Mouse (Mus musculus): ENCODE measurements around the gene Psd.

The Psd gene

DNA sequence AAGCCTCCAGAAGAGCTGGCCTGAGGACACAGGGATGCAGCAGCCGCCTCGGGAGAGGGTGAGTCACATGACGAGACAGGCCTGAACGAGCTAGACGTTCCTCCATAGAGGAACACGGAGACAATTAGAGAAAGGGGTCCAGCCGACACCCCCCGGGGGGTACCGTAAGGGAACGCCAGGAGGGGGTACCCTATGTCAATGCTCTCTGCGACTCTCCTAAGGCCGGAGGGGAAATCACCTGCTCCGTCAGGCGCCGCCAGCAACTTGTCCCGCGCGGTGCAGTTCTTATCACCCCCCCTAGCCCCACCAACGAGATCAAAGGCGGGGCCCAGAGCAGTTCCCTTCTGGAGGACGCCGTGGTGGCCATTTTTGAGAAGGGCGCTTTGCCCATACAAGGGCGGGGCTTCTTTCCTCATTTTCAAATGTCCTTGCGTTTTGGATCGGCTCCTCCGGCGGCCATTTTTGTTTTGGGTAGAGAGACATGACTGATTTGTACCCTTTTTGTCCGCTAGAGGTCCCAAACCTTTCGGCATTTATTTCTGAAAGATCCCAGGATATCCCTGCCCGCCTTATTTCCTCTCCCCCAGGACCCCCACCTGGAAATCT is 11.5 kb upstream of the Psd start, which contains the start of gene Cuedc2:
Cuedc2 (minus strand) TSS at position 372 of the 606 bp plus-strand sequence.
- peak; percentile 97 to 98 for DNase-seq

DNA sequence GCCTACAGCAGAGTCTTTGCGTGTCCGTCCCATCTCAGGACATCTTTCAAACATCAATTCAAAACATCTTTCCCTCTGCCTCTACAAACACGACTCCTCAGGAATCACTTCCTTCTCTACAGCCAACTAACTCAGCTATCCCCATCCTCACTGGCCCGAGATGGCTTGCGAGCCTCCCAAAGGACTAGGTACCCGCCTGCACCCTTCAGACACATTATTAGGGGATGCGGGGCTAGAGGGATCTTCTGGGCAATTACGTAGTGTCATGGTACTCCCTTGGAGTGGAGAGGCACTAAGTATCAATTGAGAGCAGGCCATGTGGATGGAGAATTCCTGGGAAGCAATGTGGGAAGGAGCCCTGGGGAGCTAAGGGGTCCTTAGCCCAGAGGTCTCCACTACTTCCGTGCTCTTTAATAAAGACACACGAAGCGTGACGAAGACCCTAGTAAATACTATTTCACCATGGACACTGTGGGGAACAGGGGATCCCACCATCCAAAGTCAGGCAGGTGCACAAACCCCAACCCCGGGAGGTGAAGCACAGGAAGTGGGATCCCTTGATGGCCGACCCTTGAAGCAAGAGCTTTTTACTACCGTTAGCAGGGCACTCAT is 10.9 kb upstream of the Psd start:
- no peak for DNase-seq

DNA sequence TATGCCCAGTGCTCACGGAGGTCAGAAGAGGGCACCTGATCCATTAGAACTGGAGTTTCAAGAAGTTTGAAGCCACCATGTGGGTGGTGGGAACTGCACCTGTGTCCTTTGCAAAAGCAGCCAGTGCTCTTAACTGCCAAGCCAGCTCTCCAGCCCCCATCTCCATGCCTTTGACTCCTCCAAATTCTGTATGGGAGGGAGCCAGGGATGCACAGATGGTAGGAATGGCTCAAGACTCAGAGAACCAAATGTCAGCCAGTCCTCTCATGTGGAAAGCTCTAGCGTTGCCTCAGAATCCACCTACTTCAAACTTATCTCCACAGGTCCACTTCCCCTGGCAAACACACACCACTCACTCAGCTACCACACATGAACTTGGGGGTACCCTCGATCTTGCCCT is 7.0 kb upstream of the Psd start:
- DNase-seq = no peak

DNA sequence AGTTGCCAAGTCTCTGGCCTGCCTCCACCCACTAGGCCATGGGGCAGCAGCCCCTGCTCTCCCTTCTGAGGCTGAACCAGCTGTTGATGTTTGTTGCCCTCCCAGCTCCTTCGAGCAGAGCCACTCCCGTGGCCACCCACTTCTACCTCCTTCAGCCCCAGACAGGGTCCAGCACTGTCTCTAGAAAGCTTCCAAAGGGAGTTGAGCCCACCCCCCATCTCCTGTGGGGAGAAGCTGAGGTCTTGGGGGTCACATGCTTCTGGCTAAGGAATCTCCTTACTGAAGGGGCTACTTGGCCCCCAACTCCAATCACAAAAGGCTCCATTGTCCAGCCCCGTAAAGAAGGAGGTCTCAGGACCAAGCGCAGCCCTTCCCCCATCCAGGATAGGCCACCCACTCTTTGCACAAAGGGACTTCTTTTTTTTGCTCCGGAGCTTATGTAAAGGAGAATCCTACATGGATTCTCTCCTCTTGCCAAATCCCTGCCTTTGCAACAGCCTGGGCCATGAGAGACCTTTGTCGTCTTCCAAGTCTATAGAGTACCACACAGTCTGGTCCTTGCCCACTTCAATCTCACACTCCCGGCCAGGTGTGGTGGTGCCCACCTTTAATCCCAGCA is 5.9 kb upstream of the Psd start:
- DNase-seq = no peak

DNA sequence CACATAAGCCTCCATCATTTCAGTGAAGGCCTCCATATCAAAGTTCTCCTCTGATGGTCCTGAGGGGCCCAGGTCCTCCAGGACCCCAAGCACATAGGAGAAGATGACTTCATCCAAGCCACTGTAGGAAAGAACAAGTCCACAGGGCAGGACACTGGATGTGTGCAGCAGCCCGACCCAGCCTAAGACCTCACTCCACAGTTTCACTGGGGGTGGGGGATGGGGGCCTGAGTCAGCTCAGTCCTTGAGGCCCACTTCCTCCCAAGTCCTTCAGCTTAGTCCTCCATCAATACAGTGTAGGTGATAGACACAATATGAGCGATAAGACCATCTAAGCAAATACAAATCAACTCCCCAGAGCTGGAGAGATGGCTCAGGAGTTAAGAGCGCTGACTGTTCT is 5.0 kb upstream of the Psd start:
- DNase-seq = no peak

DNA sequence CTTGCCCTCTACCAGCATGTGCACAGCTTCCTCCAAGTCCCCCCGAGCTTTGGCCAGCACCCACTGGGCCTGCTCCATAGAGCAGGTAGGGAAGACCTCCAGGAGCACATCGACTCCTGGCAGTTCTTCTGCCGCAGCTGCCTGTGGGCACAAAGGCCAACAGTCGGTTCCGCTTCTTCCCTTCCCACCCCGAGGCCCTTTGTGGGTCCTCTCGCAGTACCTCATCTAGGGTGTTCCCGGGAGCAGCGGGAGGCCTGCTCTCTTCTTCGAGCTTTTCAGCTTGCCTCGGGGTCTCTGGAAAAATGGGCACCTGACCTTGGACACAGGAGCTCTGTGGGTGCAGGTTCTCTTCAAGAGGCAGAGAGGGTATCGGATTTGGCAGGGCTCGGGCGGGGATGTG is 4.4 kb upstream of the Psd start:
- no peak for DNase-seq

DNA sequence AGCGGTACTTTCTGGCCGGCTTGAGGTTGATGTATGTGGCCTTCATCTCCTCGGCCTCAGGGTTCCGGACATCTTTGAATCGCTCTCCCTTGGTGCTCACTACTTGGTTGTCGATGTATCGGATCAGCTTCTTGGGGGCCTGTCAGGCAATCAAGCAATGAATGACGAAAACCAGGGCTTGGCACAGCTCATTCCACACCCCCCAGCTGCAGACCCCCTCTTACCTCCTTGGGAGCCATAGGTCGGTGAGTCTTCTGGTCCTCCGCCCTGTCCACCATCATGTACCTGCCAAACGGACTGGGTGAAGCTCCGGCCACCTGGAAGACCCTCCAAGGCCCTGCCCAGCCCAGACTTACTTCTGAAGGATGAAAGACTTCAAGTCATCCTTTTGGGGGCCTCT is 3.7 kb upstream of the Psd start:
- no peak for DNase-seq

DNA sequence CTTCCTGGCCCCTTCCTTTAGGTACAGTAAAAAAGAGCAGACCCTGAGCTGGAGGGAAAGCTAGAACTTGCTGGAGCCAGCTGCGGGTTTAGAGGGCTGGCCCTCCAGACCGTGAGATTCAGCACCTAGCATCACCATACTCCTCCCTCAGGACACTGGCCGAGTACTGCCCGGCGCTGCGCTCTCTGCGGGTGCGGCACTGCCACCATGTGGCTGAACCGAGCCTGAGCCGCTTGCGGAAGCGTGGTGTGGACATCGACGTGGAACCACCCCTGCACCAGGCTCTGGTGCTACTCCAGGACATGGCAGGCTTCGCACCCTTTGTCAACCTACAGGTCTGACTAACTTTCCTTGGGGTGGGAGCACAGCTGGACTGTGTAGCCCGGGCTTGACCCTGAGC is 3.0 kb upstream of the Psd start:
- peak; percentile 86 to 93 for DNase-seq

DNA sequence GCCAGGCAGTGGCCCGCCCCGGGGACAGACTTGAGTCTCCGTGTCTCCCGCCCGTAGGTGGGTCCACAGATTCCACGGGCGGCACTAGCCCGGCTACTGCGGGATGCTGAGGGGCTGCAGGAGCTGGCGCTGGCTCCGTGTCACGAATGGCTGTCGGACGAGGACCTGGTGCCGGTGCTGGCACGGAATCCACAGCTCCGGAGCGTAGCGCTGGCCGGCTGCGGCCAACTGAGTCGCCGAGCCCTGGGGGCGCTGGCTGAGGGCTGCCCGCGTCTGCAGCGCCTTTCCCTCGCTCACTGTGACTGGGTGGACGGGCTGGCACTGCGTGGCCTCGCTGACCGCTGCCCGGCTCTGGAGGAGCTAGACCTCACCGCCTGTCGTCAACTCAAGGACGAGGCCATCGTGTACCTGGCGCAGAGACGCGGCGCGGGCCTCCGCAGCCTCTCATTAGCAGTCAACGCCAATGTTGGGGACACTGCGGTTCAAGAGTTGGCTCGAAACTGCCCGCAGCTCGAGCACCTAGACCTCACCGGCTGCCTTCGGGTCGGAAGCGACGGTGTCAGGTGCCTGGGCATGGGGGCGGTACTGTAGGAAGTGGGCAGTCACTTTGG is 2.2 kb upstream of the Psd start:
- peak in 1 of 2 experiments; percentile 48 for DNase-seq

DNA sequence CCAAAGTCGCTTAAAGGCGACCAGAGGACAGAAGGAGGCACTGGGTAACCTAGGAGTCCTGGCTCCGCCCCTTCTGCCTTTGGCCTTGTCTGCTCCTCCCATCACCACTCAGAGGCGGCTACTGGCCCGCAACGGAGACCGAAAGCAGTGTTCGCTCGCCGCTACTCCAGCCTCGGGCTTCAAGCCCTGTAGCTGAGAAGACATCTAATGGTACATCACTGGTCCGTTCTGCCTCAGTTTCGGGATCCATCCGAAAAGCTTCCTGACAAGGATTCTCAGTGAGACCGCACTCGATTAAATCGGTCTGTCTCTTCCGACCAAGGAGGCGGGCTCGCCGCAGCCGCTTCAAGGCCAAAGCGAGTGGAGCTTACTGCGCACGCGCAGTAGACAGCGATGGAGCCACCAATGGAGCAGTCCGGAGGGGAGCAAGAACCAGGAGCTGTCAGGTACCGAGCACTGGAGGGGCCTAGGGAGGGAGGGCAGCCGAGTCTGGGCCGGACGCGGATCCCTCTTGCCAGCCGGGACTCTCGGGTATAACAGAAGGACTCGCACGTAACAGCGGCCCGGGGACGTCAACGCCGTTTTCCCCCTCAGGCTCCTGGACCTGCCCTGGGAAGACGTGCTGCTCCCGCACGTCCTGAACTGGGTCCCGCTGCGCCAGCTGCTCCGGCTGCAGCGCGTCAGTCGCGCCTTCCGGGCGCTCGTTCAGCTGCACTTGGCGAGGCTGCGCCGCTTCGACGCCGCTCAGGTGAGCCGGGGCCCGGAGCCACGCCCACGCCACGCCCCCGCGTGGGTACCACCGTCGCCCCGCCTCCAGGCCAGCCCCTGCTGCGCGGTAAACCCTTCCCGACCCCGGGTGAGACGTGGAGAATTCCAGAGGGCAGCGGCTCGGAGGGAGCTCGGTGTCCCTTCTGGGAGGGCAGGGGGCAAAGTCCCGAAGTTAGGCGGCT is 1.4 kb upstream of the Psd start, which contains the start of gene Fbxl15:
Fbxl15 (plus strand) TSS at position 104 of the 950 bp plus-strand sequence.
- peak; percentile 95 for DNase-seq

DNA sequence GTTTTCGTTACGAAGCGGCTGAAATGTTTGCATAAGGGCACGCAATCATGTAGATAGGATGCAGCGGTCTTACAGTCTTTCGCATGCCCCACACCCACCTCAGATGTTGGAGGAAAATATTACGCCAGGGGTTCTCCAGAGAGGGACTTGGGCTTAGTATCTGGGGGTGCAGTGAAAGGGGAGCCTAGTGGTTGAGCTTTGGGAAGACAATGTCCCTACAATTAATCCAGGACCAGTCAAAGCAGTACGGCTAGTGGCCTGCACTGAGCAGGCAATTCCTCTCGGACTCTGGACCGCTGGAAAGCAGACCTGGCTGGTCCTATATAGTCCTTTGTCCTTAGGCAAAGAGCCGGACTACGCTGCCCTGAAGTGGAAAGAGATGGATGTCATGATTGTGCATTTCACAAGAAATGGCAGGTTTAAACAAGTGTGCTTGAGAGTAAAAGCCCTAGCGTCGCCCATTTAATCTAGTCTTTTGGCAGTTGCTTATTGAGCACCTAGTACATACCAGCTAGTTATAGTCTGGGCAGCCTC is 642 bp upstream of the Psd start:
- peak; percentile 20 to 37 for DNase-seq

DNA sequence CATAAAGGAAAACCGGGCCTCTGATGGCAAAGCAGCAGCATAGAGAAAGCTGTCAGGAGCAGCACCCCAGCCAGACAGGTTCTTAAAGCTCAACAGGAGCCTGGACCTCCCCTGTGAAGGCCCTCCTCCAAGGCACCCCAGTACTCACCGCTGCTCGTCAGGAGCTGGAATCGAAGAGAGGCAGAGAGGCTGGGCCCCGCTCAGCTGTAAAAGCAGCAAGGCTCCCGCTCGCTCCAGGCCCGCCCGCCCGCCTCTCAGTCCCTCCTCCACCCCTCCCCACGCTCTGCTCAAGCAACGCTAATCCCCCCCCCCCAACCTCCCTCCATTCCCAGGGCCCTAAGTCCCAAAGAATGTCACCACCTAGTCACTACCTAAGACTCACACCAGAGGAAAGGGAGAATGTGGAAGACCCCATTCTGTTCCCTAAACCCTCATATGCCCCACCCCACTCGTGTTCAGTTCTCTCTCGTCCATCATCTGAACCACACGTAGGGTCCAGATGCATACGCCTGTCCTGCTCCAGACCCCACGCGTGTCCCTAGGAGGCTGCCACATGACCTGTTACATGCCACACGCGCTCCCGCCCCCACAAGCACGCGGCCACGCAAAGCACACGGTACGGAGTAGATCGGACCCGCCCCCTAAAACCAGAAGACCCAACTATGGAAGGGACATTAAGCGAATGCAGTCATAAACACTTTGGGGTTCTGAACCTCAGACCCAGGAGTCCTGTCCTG is 769 bp downstream of the Psd start:
- DNase-seq = no peak

DNA sequence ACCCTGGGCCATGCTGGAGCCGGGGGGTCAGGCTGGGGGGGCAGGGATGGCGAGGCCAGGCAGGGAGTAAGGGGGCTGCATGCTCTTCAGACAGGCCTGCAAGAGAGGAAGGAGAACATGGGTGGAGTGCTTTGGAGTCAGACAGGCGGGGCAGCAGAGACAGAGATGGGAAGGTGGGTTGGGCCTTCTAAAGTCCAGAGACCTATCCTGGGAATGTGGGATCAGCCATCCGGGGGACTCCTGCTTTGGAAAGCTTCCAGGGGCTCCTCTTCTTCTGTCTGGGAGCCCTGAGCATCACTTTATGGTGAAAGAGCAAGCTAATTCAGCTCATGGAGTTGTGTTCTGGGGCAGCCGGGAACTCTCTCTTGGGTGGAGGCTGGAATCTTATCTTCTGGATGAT is 2.0 kb downstream of the Psd start:
- no peak for DNase-seq

DNA sequence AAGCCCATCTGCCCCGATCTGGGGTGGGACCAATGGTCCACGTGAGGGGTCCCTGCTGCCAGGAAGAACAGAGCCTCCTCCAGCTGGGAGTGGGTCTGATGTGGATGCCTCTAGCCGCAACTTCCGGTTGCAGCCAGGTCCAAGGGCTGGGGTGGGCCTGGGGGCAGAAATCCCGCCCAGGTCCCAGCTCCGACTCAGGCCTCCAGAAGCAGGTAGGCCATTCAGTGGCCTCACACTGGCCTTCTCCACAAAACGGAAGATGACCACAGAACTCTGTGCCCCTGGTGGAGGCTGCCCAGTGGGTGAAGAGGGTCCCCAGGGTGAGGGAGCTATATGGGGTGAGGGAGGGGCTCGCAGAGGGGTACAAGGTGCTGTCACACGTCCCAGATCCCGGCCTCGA is 2.6 kb downstream of the Psd start:
- no peak for DNase-seq

DNA sequence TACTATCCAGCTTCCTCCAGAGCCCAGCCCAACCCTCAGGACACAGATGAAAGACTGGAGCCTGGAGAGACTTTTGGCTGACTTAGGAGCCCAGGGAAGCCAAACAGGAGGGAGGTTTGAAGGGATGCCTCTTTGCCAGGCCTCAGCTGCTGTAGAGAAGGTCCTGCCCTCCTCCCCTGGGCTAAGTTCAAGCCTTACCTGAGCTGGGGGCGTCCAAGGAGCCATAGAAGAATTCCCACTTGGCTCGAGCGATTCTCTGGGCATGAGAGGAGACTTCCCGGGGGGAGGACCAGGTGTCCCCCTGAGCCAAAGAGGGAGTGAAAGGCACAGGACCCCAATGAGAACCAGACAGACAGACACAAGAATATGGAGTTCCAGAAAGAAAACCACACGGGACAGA is 3.2 kb downstream of the Psd start:
- DNase-seq = no peak

DNA sequence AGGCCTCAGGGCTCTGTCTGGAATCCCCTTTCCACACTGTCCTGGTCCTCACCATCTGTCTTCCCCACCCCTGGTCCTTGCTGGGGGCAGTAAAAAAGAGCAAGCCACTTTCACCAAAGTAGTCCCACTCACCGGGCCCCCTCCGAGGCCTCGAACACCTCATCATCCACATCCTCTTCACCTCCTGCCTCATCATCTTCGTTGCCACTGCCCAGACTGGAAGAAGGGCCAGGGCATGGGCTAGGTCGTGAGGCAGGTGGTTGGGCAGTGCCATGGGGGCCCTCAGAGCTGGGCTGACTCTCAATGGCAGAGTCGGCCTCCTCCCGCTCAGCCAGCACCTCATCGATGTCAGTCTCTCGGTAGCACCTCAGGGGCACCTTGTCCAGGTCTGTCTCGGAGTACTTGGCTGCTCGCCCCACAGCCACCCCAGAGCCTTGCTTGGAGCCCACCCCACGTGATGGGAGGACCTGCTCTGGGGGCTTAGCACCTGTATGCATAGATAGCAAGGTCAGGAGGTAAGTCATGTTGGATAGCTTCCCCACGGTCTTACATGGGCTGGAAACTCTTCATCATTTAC is 3.9 kb downstream of the Psd start:
- no peak for DNase-seq

DNA sequence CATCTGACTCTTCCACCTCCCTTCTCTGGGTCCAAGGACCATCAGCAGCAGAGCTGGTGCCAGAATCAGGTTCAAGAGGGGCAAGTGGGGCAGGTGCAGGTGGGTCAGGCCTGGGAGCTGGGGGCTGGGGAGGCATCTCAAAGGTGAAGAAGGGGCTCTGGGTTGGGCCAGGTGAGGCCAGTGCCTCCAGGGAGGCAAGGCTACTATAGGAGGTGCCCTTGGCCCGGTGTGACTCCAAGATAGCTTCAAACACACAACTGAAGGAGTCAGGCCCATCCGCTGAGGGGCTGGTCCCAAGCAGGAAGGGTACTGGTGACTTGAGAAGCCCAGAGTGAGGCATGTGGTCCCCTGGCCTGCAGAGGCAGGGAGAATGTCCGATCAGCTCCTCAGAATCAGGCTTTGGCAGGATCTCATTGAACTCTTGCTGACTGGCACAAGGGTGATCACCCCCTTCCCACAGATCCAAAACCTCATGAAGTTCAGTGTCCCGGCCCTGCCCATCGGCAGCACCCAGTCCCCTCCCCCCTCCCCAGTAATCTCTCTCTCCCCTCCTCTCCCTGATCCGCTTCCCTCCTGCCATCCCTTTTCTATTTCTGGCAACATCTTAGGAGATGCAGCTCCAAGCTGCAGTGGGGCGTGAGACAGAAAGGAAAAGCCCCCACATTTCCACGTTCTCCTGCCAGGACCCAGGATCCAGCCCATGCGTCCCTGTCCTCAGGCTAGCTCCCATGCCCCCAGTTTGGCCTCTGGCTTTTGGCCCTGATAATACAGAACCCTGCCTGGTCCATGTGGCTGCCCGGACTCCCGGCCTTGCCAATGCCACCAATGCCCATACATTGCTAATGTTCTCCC is 4.6 kb downstream of the Psd start:
- no peak for DNase-seq

DNA sequence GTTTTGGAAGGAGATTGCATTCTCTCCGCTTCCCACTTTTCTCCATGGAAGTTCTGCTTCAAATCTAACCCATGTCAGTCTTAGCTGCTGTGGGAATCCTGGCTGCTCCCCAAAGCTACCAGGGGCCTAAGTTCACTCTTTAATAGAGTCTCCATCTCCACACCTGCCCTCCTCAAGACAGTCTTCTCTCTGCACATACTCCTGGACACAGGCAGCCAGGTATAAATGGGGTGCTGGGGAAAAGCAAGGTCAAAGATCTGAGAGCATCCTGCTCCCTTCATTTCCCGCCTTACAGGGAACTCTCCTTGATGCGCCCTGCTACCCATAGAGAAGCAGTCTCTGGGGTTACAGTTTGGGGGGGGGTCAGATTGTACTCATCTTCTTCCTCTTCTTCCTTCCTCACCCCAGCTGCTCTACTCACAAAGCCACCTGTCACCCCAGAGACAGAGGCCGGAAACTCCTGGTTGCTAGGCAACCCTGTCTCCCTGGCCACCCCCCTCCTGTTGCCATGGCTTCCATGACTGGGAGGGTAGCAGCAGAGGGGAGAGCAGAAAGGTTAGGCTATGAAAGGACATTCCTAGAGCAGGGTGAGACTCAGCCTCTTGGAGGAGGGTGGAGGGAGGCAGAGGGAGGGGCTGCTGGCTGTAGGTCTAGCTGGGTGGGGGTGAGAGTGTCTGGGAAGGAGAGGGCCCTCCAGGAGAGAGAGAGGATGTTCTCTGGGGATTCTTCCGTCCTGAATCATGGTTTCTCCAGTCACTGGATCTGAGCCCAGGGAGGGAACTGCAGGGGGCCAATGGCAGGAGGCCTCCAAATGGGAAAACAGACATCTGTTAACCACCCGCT is 5.6 kb downstream of the Psd start:
- DNase-seq = no peak

DNA sequence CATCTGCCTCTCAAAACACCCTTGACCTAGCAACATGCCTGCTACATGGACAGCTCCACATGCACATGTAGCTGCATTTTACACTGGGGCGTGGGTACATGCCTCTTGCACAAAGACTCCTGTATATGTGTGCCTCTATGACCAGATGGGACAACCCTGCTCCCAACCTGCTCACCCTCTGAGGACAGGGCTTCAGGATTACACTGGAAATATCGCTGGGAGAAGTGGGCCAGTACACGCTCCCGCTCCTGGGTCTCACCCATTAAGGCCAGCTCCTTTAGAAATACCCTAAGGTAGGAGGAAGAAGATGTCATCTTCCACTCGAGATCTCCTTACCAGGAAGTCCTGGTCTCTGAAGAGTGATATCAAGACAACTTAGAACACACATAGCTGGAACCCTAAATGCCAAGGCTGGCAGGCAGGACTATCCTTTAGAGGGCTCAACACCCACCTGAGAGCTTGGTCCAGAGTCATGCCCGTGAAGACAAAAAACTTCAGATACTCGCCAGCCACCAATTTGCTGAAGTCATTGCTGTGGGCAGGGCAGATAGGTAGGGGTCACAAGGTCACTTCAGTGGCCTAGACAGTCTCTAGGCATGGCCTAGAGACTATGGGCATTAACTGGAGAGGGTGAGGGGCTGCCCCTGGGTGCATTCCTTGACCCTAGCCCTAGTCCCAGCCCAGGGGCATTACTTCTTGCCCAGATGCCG is 6.7 kb downstream of the Psd start:
- DNase-seq = no peak

Measured in kidney, postnatal 36 days (tissue).